17 mouse cellular contexts compared by ENCODE assay signal in the genomic region with DNA sequence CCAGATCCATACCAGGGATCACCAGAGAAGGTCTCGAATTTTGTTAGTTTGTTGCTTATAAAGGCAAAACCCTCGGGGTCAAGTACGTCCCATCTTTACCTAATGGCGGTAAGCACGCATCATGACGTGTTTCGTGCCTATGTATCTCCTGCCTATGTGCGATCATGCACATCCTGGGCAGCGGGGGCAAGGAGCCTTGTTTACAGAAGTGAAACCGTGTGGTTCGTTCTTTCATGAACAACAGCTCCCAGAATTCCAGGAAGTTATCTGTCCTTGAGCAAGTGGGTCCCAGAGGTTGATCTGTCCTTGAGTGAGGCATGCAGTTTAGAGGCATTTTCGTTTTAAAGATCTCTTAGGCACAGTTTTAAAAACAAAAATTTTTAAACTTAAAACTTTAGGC. TPM values are rescaled to one million over a fixed set of nuclear protein-coding genes. Genes with fewer than 3 reads are reported as not detected.
DNase-seq lines count a peak whose midpoint lies in the region; ATAC-seq and TF ChIP-seq lines count a peak whose summit lies in the region.
"Had no signal": no experiment of that assay in that cellular context is flagged by ENCODE, and none has a peak within 500 bp of the region (broad histone marks: within the 10 kb centered on the region; RNA-seq: fewer than 3 reads in every experiment).

No protein-coding gene starts in this region.

- TF ChIP-seq EP300 in lung, postnatal 0 days (IDR thresholded peaks at IDR 0.05), result no peak

- H3K36me3 ChIP-seq in lung, postnatal 0 days (ENCODE audit: insufficient read depth, low read length), result no peaks in the 10 kb centered on the region
- H3K36me3 ChIP-seq in spleen, adult 2 months (ENCODE audit: control insufficient read depth, insufficient read depth, low read length), result no peaks in the 10 kb centered on the region
- no peaks in the 10 kb centered on the region for H3K36me3 ChIP-seq in hindbrain, embryonic 14.5 days (replicated peaks; ENCODE audit: control insufficient read depth, insufficient read depth)
- H3K36me3 ChIP-seq: embryonic facial prominence, embryonic 12.5 days; midbrain, embryonic 15.5 days had no signal

- TF ChIP-seq CTCF in lung, postnatal 0 days (IDR thresholded peaks at IDR 0.05), result no peak
- no peak for TF ChIP-seq CTCF in spleen, adult 2 months (IDR thresholded peaks at IDR 0.05; ENCODE audit: extremely low read depth, insufficient read depth, insufficient read length, insufficient replicate concordance)

- no peak for ATAC-seq in lung, postnatal 0 days
- no peak for ATAC-seq in hindbrain, embryonic 14.5 days (ENCODE audit: low FRiP score)
- ATAC-seq: forebrain, embryonic 13.5 days; midbrain, embryonic 15.5 days had no signal

- WGBS in lung, postnatal 0 days, result 73% methylated on average over 12 of the region's 12 CpGs
- WGBS in spleen, adult 2 months, result 58% methylated on average over 12 of the region's 12 CpGs
- 89% methylated on average over 12 of the region's 12 CpGs for WGBS in hindbrain, embryonic 14.5 days

- H3K4me2 ChIP-seq in lung, postnatal 0 days (replicated peaks; ENCODE audit: low read depth, low read length), result no peak overlapping the region
- no peak overlapping the region for H3K4me2 ChIP-seq in hindbrain, embryonic 14.5 days (replicated peaks)
- H3K4me2 ChIP-seq: embryonic facial prominence, embryonic 12.5 days; forebrain, embryonic 13.5 days; midbrain, embryonic 15.5 days had no signal

- H3K4me3 ChIP-seq in lung, postnatal 0 days (ENCODE audit: low read depth, low read length), result no peak overlapping the region
- H3K4me3 ChIP-seq in spleen, adult 2 months (ENCODE audit: extremely low read depth, insufficient read depth, insufficient read length), result no peak overlapping the region
- H3K4me3 ChIP-seq in hindbrain, embryonic 14.5 days (replicated peaks; ENCODE audit: low read length), result no peak overlapping the region
- H3K4me3 ChIP-seq: embryonic facial prominence, embryonic 12.5 days; forebrain, embryonic 13.5 days; midbrain, embryonic 15.5 days had no signal

- no peaks in the 10 kb centered on the region for H3K27me3 ChIP-seq in lung, postnatal 0 days (replicated peaks; ENCODE audit: insufficient read depth, low read length)
- H3K27me3 ChIP-seq in spleen, adult 2 months (ENCODE audit: control insufficient read depth, insufficient read depth, low read length), result no peaks in the 10 kb centered on the region
- no peaks in the 10 kb centered on the region for H3K27me3 ChIP-seq in hindbrain, embryonic 14.5 days (ENCODE audit: control insufficient read depth, insufficient read depth, low read length)
- H3K27me3 ChIP-seq: embryonic facial prominence, embryonic 12.5 days; forebrain, embryonic 13.5 days; midbrain, embryonic 15.5 days had no signal

- TF ChIP-seq POLR2A in spleen, adult 2 months (IDR thresholded peaks at IDR 0.05; ENCODE audit: low read depth, low read length), result no peak

- H3K9me3 ChIP-seq in lung, postnatal 0 days (ENCODE audit: low read length), result no peaks in the 10 kb centered on the region
- H3K9me3 ChIP-seq in hindbrain, embryonic 14.5 days (ENCODE audit: control insufficient read depth, low read length), result no peaks in the 10 kb centered on the region
- H3K9me3 ChIP-seq: midbrain, embryonic 15.5 days had no signal

- peak; percentile 32 for DNase-seq in layer of hippocampus, adult 9-11 months
- no peak for DNase-seq in layer of hippocampus, postnatal 10 days (ENCODE audit: low spot score in 2 of 2)
- peak; percentile 8 for DNase-seq in adrenal gland, postnatal 25 days
- DNase-seq in lung, postnatal 0 days (ENCODE audit: low spot score), result peak; percentile 16
- DNase-seq in spleen, adult 2 months (ENCODE audit: low read depth in 1 of 2, low spot score in 2 of 2), result peak; percentile 78 to 79
- no peak for DNase-seq in cerebellum, postnatal 25 days
- no peak for DNase-seq in hindbrain, embryonic 14.5 days (ENCODE audit: low spot score)
- DNase-seq: cerebellum, adult 18-20 months; heart, postnatal 36 days; thymus, postnatal 36 days had no signal

- no peaks in the 10 kb centered on the region for H3K4me1 ChIP-seq in lung, postnatal 0 days (ENCODE audit: insufficient read depth, low read depth, low read length)
- no peaks in the 10 kb centered on the region; the same call in 1 of the 2 replicates for H3K4me1 ChIP-seq in spleen, adult 2 months (ENCODE audit: control insufficient read depth, insufficient read depth, insufficient read length)
- H3K4me1 ChIP-seq in hindbrain, embryonic 14.5 days (replicated peaks; ENCODE audit: control insufficient read depth, insufficient read depth, low read length), result no peaks in the 10 kb centered on the region
- H3K4me1 ChIP-seq: embryonic facial prominence, embryonic 12.5 days; forebrain, embryonic 13.5 days; midbrain, embryonic 15.5 days had no signal

- H3K27ac ChIP-seq in lung, postnatal 0 days (ENCODE audit: low read length), result no peak overlapping the region
- H3K27ac ChIP-seq in spleen, adult 2 months (ENCODE audit: insufficient read depth, low read length), result peak overlapping the region; percentile 32; the same call in 1 of the 2 replicates
- no peak overlapping the region for H3K27ac ChIP-seq in hindbrain, embryonic 14.5 days
- H3K27ac ChIP-seq: embryonic facial prominence, embryonic 12.5 days; forebrain, embryonic 13.5 days; kidney, postnatal 0 days; liver, embryonic 14.5 days; midbrain, embryonic 15.5 days had no signal

- no peak overlapping the region for H3K9ac ChIP-seq in lung, postnatal 0 days (replicated peaks; ENCODE audit: low read depth)
- no peak overlapping the region for H3K9ac ChIP-seq in hindbrain, embryonic 14.5 days
- H3K9ac ChIP-seq: embryonic facial prominence, embryonic 12.5 days; forebrain, embryonic 13.5 days; liver, embryonic 14.5 days; midbrain, embryonic 15.5 days had no signal

RNA-seq across cellular contexts. Expression of a gene that starts 11.9 kb away (rescaled TPM):
- not detected for total RNA-seq in layer of hippocampus, postnatal 10 days (2021)
- total RNA-seq in adrenal gland, postnatal 25 days (2021), result 0.46 TPM in 1 of 2 replicates, not detected in the other
- polyA plus RNA-seq in lung, postnatal 0 days (2015; fragmentation: Nextera tagmentation; extraction: Ambion mirVana), result 0.67 and 0.76 TPM in 2 replicates
- polyA plus RNA-seq in spleen, adult 2 months (2012; rRNA removed), result 116 and 142 TPM in 2 replicates
- not detected in 2 replicates for polyA plus RNA-seq in hindbrain, embryonic 14.5 days (2014; fragmentation: Nextera tagmentation; extraction: Ambion mirVana)
- total RNA-seq: left cerebral cortex, postnatal 25 days had no signal
- polyA plus RNA-seq: embryonic facial prominence, embryonic 12.5 days; forebrain, embryonic 13.5 days; kidney, postnatal 0 days; midbrain, embryonic 15.5 days; stomach, embryonic 14.5 days had no signal

RNA-seq across cellular contexts. Expression of a gene that starts 26.5 kb away (rescaled TPM):
- total RNA-seq in layer of hippocampus, postnatal 10 days (2021), result under 1 TPM; 0.51 to 0.66 TPM
- not detected in 2 replicates for total RNA-seq in adrenal gland, postnatal 25 days (2021)
- 0.26 TPM in 1 of 2 replicates, not detected in the other for polyA plus RNA-seq in lung, postnatal 0 days (2015; fragmentation: Nextera tagmentation; extraction: Ambion mirVana)
- 1.5 and 2.5 TPM in 2 replicates for polyA plus RNA-seq in spleen, adult 2 months (2012; rRNA removed)
- polyA plus RNA-seq in hindbrain, embryonic 14.5 days (2014; fragmentation: Nextera tagmentation; extraction: Ambion mirVana), result 0.75 and 1.1 TPM in 2 replicates
- total RNA-seq: heart, postnatal 36 days had no signal
- polyA plus RNA-seq: embryonic facial prominence, embryonic 12.5 days; forebrain, embryonic 13.5 days; stomach, embryonic 14.5 days had no signal

RNA-seq across cellular contexts. Expression of a gene that starts 37.1 kb away (rescaled TPM):
- total RNA-seq in layer of hippocampus, postnatal 10 days (2021), result 1 to 10 TPM; 2.5 to 4.3 TPM
- total RNA-seq in adrenal gland, postnatal 25 days (2021), result 1.5 and 2.6 TPM in 2 replicates
- polyA plus RNA-seq in lung, postnatal 0 days (2015; fragmentation: Nextera tagmentation; extraction: Ambion mirVana), result 6.9 and 9.2 TPM in 2 replicates
- 47.5 and 71.3 TPM in 2 replicates for polyA plus RNA-seq in spleen, adult 2 months (2012; rRNA removed)
- polyA plus RNA-seq in hindbrain, embryonic 14.5 days (2014; fragmentation: Nextera tagmentation; extraction: Ambion mirVana), result 1.2 and 1.8 TPM in 2 replicates

RNA-seq across cellular contexts. Expression of a gene that starts 53.9 kb away (rescaled TPM):
- total RNA-seq in layer of hippocampus, postnatal 10 days (2021), result 10 to 100 TPM; 15.5 to 16.3 TPM
- total RNA-seq in adrenal gland, postnatal 25 days (2021), result 18.9 and 19.4 TPM in 2 replicates
- polyA plus RNA-seq in lung, postnatal 0 days (2015; fragmentation: Nextera tagmentation; extraction: Ambion mirVana), result 22.5 and 23.2 TPM in 2 replicates
- 11.0 and 15.0 TPM in 2 replicates for polyA plus RNA-seq in spleen, adult 2 months (2012; rRNA removed)
- polyA plus RNA-seq in hindbrain, embryonic 14.5 days (2014; fragmentation: Nextera tagmentation; extraction: Ambion mirVana), result 41.2 and 45.9 TPM in 2 replicates

RNA-seq across cellular contexts. Expression of a gene that starts 54.4 kb away (rescaled TPM):
- total RNA-seq in layer of hippocampus, postnatal 10 days (2021), result under 1 TPM; 0.62 to 0.87 TPM
- total RNA-seq in adrenal gland, postnatal 25 days (2021), result 0.55 TPM in 1 of 2 replicates, not detected in the other
- polyA plus RNA-seq in lung, postnatal 0 days (2015; fragmentation: Nextera tagmentation; extraction: Ambion mirVana), result 0.46 and 0.79 TPM in 2 replicates
- 0.44 and 1.2 TPM in 2 replicates for polyA plus RNA-seq in spleen, adult 2 months (2012; rRNA removed)
- 0.48 and 0.56 TPM in 2 replicates for polyA plus RNA-seq in hindbrain, embryonic 14.5 days (2014; fragmentation: Nextera tagmentation; extraction: Ambion mirVana)
- polyA plus RNA-seq: embryonic facial prominence, embryonic 12.5 days had no signal

Comparison
In these comparisons a context has a peak if more than half of its experiments do, and no peak if none do; other contexts are left out.
1. DNase-seq: peak in layer of hippocampus, adult 9-11 months (single experiment), adrenal gland, postnatal 25 days (single experiment), lung, postnatal 0 days (single experiment) and spleen, adult 2 months (2 of 2); none in layer of hippocampus, postnatal 10 days (0 of 2), cerebellum, postnatal 25 days (0 of 2) and hindbrain, embryonic 14.5 days (single experiment).
2. RNA of a gene that starts 11.9 kb away (polyA plus RNA-seq): 116 to 142 TPM in spleen, adult 2 months; 0.67 to 0.76 TPM in lung, postnatal 0 days and not detected in hindbrain, embryonic 14.5 days; every median in the first group is over 10 times any median in the second.